Mouse (Mus musculus): ENCODE measurements around the gene Gm3250. TPM values are rescaled to one million over a fixed set of nuclear protein-coding genes. Genes with fewer than 3 reads are reported as not detected.
"Not testable (repeated sequence)": the region's sequence is repeated elsewhere in the genome, so short reads cannot be mapped to it uniquely, and the experiment has no call there.

The Gm3250 gene
- polyA plus RNA-seq (2014; fragmentation: Nextera tagmentation; extraction: Ambion mirVana), result not detected in 2 replicates

DNA sequence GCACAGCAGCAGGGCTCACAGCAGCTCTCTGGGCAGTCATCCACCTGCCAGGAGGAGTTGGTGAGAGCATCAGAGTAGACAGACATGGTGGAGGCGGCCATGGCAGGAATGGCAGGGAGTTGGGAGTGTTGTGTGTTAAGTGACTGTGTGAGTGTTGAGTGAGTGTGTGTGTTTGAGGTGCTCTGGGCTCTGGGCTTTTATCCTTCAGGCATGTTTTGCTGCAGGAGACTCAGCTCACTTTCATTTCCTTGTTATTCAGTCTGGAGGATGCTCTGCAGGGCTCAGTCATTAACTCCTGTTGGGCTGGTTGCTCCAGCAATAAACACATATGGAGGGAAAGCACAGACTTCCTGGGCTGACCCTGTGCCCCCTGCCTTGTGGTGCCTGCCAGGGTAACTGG lies at the start of gene Gm3250:
Gm3250 (minus strand) TSS at position 101 of the 400 bp plus-strand sequence.
- H3K36me3 ChIP-seq (replicated peaks; ENCODE audit: control insufficient read depth, insufficient read depth); H3K4me2 ChIP-seq (replicated peaks); H3K9me3 ChIP-seq (ENCODE audit: control insufficient read depth, low read length); ATAC-seq (ENCODE audit: low FRiP score); H3K4me1 ChIP-seq (replicated peaks; ENCODE audit: control insufficient read depth, insufficient read depth, low read length); H3K9ac ChIP-seq; H3K4me3 ChIP-seq (replicated peaks; ENCODE audit: low read length); H3K27ac ChIP-seq; DNase-seq (ENCODE audit: low spot score); H3K27me3 ChIP-seq (ENCODE audit: control insufficient read depth, insufficient read depth, low read length): not testable (repeated sequence)
- WGBS, result no CpG with 5 or more reads among the region's 1 CpGs

DNA sequence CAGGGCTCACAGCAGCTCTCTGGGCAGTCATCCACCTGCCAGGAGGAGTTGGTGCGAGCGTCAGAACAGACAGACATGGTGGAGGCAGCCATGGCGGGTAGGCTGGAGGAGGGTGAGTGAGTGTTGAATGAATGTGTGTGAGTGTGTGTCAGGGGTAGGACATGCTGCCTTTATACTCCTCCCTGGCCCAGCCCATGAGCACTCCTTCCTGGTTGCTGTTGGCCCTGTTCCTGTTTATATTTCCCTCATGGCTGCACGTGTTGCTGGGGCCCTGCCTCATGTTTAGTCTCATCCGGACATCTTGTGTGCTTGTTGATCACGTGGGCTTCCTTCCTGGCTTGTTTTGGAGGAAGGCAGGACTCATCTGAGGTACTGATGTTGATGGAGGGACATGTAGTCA lies 44.6 kb upstream of the Gm3250 start, which contains the start of gene Krtap10-4:
Krtap10-4 (minus strand) TSS at position 145 of the 400 bp plus-strand sequence.
- no peak for ATAC-seq (ENCODE audit: low FRiP score)
- H3K27ac ChIP-seq, result no peak within 1 kb of the TSS

DNA sequence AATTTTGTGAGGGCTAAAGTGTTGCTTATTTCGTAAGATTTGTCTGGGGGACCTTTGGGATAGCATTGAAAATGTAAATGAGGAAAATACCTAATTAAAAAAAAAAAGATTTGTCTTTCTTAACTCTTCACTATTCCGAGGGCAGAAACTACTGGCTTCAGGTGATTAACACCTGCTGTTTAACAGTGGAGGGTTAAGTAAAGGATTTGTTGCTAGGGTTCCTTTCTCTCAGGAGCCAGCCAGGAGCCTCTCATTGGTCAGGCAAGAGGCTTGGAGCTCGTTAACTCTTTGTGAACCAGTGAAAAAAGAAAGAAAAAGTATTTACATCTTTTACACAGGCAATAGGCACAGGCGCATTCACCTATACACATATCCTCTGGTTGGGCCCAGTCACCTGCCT lies 36.9 kb upstream of the Gm3250 start:
- no peak overlapping the region for H3K27ac ChIP-seq
- ATAC-seq (ENCODE audit: low FRiP score), result no peak

More for the DNA sequence above, 44.6 kb upstream of the Gm3250 start, which contains the start of gene Krtap10-4:
- H3K4me2 ChIP-seq (replicated peaks), result no peak within 1 kb of the TSS
- no peak for DNase-seq (ENCODE audit: low spot score)
- 79% methylated on average over 6 of the region's 6 CpGs for WGBS
- H3K27me3 ChIP-seq (ENCODE audit: control insufficient read depth, insufficient read depth, low read length), result no peaks in the 10 kb centered on the region
- H3K9ac ChIP-seq, result no peak within 1 kb of the TSS
- no peak within 1 kb of the TSS for H3K4me3 ChIP-seq (replicated peaks; ENCODE audit: low read length)
- H3K4me1 ChIP-seq (replicated peaks; ENCODE audit: control insufficient read depth, insufficient read depth, low read length), result no peaks in the 10 kb centered on the region
- H3K9me3 ChIP-seq (ENCODE audit: control insufficient read depth, low read length), result 0 out of 2 replicates have a peak, but pooled peaks cover 5% of the 10 kb centered on the region
- H3K36me3 ChIP-seq (replicated peaks; ENCODE audit: control insufficient read depth, insufficient read depth), result no peaks in the 10 kb centered on the region

DNA sequence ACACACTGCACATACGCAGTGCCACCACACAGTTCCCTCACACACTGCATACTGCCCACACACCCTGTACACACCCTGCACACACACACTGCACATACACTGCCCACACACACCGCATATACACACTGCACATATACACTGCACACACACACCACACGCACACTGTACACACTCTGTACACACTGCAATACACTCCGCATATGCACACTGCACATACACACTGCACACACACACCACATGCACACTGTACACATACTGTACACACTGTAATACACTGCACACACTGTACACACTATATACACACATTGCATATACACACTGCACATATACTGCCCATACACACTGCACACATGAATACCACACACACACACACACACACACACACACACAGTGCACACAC lies 36.2 kb upstream of the Gm3250 start:
- Histone ChIP-seq H3K9me3 (ENCODE audit: control insufficient read depth, low read length) (0 out of 2 replicates have a peak, but pooled peaks cover 5% of the 10 kb centered on the region), H3K36me3 (replicated peaks; ENCODE audit: control insufficient read depth, insufficient read depth) (no peaks in the 10 kb centered on the region), H3K27ac (no peak overlapping the region), H3K9ac (no peak overlapping the region), H3K27me3 (ENCODE audit: control insufficient read depth, insufficient read depth, low read length) (no peaks in the 10 kb centered on the region), H3K4me1 (replicated peaks; ENCODE audit: control insufficient read depth, insufficient read depth, low read length) (no peaks in the 10 kb centered on the region), H3K4me2 (replicated peaks) (no peak overlapping the region), H3K4me3 (replicated peaks; ENCODE audit: low read length) (no peak overlapping the region)
- WGBS, result 100% methylated on average over 4 of the region's 4 CpGs
- DNase-seq (ENCODE audit: low spot score) (no peak), ATAC-seq (ENCODE audit: low FRiP score) (no peak)

More for the DNA sequence above, 36.9 kb upstream of the Gm3250 start:
- 45% methylated on average over 4 of the region's 4 CpGs for WGBS
- H3K36me3 ChIP-seq (replicated peaks; ENCODE audit: control insufficient read depth, insufficient read depth), result no peaks in the 10 kb centered on the region
- no peaks in the 10 kb centered on the region for H3K27me3 ChIP-seq (ENCODE audit: control insufficient read depth, insufficient read depth, low read length)
- 0 out of 2 replicates have a peak, but pooled peaks cover 5% of the 10 kb centered on the region for H3K9me3 ChIP-seq (ENCODE audit: control insufficient read depth, low read length)
- no peak overlapping the region for H3K4me3 ChIP-seq (replicated peaks; ENCODE audit: low read length)
- no peak overlapping the region for H3K9ac ChIP-seq
- no peak overlapping the region for H3K4me2 ChIP-seq (replicated peaks)
- H3K4me1 ChIP-seq (replicated peaks; ENCODE audit: control insufficient read depth, insufficient read depth, low read length), result no peaks in the 10 kb centered on the region
- DNase-seq (ENCODE audit: low spot score), result no peak

DNA sequence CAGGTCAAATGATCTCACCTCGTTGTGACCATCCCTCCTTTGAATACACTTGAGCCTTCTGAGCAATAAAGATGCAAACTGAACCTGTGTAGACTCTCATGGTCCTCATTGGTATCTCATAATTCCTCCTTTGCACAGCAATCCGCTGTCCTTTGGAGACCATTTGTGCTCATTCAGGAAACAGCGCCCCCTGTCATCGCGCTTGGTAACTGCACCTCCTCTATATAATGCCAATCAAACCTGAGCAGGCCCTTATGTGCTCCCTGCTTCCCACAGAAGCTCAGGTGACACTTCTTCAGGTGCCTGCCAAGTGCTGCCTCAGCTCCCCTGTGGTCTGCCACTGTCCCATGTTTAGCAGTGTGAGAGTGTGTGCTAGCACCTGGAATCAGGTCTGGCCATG lies 33.2 kb upstream of the Gm3250 start:
- Histone ChIP-seq H3K4me3 (replicated peaks; ENCODE audit: low read length) (no peak overlapping the region), H3K36me3 (replicated peaks; ENCODE audit: control insufficient read depth, insufficient read depth) (no peaks in the 10 kb centered on the region), H3K9ac (no peak overlapping the region), H3K4me1 (replicated peaks; ENCODE audit: control insufficient read depth, insufficient read depth, low read length) (no peaks in the 10 kb centered on the region), H3K27me3 (ENCODE audit: control insufficient read depth, insufficient read depth, low read length) (no peaks in the 10 kb centered on the region), H3K9me3 (ENCODE audit: control insufficient read depth, low read length) (no peaks in the 10 kb centered on the region), H3K27ac (no peak overlapping the region), H3K4me2 (replicated peaks) (no peak overlapping the region)
- no peak for ATAC-seq (ENCODE audit: low FRiP score)
- peak; percentile 34 for DNase-seq (ENCODE audit: low spot score)
- WGBS, result 25% methylated on average over 5 of the region's 5 CpGs

DNA sequence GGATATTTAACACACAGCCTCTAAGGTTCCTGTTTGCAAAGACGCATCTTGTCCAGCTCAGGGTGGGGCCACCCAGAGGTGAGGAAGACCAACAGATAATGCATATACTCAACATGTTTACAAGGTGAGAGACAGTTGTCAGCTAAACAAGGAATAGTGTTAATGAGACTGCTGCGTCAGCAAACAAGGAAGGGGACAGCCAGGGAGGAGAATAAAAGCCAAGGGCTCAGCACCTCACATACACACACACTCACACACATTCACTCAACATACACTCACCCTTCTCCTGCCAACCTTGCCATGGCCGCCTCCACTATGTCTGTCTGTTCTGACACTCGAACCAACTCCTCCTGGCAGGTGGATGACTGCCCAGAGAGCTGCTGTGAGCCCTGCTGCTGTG lies 32.0 kb upstream of the Gm3250 start, which contains the start of gene Gm2696:
Gm2696 (plus strand) TSS at position 301 of the 400 bp plus-strand sequence.
- Histone ChIP-seq H3K4me3 (replicated peaks; ENCODE audit: low read length) (no peak within 1 kb of the TSS), H3K36me3 (replicated peaks; ENCODE audit: control insufficient read depth, insufficient read depth) (no peaks in the 10 kb centered on the region), H3K9me3 (ENCODE audit: control insufficient read depth, low read length) (no peaks in the 10 kb centered on the region), H3K27me3 (ENCODE audit: control insufficient read depth, insufficient read depth, low read length) (no peaks in the 10 kb centered on the region), H3K4me2 (replicated peaks) (no peak within 1 kb of the TSS), H3K27ac (no peak within 1 kb of the TSS), H3K4me1 (replicated peaks; ENCODE audit: control insufficient read depth, insufficient read depth, low read length) (no peaks in the 10 kb centered on the region), H3K9ac (no peak within 1 kb of the TSS)
- 53% methylated on average over 4 of the region's 4 CpGs for WGBS
- ATAC-seq (ENCODE audit: low FRiP score) (no peak), DNase-seq (ENCODE audit: low spot score) (no peak)

DNA sequence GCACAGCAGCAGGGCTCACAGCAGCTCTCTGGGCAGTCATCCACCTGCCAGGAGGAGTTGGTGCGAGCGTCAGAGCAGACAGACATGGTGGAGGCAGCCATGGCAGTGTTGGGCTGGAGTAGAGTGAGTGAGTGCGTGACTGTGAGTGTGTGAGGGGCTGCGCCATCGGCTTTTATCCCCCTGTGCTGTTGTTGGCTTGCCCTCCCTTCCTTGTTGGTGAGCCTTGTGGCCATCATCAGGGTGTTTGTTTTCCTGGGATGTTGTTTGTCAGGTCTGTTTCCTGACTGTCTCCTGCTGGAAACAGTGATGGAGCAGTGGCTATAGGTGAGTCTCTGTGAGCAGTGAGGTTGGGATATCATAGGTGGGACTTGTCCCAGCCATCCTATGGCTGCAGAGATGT lies 29.4 kb upstream of the Gm3250 start, which contains the start of gene Gm9507:
Gm9507 (minus strand) TSS at position 101 of the 400 bp plus-strand sequence.
- Histone ChIP-seq H3K4me1 (replicated peaks; ENCODE audit: control insufficient read depth, insufficient read depth, low read length) (no peaks in the 10 kb centered on the region), H3K36me3 (replicated peaks; ENCODE audit: control insufficient read depth, insufficient read depth) (no peaks in the 10 kb centered on the region), H3K9me3 (ENCODE audit: control insufficient read depth, low read length) (no peaks in the 10 kb centered on the region), H3K4me2 (replicated peaks) (no peak within 1 kb of the TSS), H3K27ac (no peak within 1 kb of the TSS), H3K9ac (no peak within 1 kb of the TSS), H3K27me3 (ENCODE audit: control insufficient read depth, insufficient read depth, low read length) (no peaks in the 10 kb centered on the region), H3K4me3 (replicated peaks; ENCODE audit: low read length) (no peak within 1 kb of the TSS)
- DNase-seq (ENCODE audit: low spot score), result no peak
- 70% methylated on average over 5 of the region's 5 CpGs for WGBS
- no peak for ATAC-seq (ENCODE audit: low FRiP score)

DNA sequence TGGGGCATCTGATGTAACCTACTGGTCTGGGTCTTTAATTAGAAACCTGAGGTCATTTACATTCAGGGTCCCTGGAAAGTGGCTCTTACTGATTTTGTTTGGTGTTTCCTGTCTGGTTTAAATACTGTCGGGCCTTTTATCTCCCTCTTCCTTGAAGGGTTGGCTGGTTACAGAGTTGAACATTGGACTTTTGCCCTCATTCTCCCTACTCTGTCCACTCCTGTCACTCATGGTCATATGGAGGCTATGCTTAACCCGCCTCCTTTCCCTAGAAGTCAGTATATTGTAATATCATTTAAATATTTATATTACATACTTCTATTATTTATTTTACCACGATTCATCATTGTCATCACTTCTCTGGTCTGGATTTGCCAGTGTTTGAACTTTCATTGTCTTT lies 21.8 kb upstream of the Gm3250 start:
- H3K4me1 ChIP-seq (replicated peaks; ENCODE audit: control insufficient read depth, insufficient read depth, low read length), result no peaks in the 10 kb centered on the region
- no peak overlapping the region for H3K9ac ChIP-seq
- no peak for ATAC-seq (ENCODE audit: low FRiP score)
- no peaks in the 10 kb centered on the region for H3K9me3 ChIP-seq (ENCODE audit: control insufficient read depth, low read length)
- 88% methylated on average over 3 of the region's 3 CpGs for WGBS
- H3K4me3 ChIP-seq (replicated peaks; ENCODE audit: low read length), result no peak overlapping the region
- DNase-seq (ENCODE audit: low spot score), result no peak
- H3K4me2 ChIP-seq (replicated peaks), result no peak overlapping the region
- no peaks in the 10 kb centered on the region for H3K36me3 ChIP-seq (replicated peaks; ENCODE audit: control insufficient read depth, insufficient read depth)
- H3K27ac ChIP-seq, result no peak overlapping the region
- H3K27me3 ChIP-seq (ENCODE audit: control insufficient read depth, insufficient read depth, low read length), result no peaks in the 10 kb centered on the region

DNA sequence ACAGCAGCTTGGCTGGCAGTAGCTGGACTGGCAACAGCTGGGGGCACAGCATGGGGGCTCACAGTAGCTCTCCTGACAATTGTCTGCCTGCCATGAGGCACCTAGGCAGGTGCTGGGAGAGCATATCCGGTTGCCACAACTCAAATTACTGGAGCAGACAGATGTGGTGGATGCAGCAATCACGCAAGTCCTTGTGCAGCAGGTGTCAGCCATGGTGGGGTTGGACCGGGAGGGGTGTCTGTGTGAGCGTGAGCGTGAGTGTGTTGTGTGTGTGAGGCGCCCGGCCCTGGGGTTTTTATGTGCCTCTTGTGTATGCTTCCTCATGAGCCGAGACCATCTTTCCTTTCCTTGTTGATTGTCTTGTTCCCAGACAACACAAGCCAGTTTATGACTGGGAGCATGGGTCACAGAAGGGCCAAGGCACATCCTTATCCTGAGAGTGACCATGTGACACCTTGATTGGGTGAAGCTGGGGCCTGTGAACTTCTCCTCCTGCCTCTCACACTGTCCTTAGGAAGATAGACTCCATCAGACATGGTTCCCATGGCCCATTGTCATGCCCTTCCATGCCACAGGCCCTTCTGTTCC lies 16.7 kb upstream of the Gm3250 start, which contains the start of gene Gm19668:
Gm19668 (minus strand) TSS at position 213 of the 588 bp plus-strand sequence.
- no peaks in the 10 kb centered on the region for H3K9me3 ChIP-seq (ENCODE audit: control insufficient read depth, low read length)
- no peak for DNase-seq (ENCODE audit: low spot score)
- H3K36me3 ChIP-seq (replicated peaks; ENCODE audit: control insufficient read depth, insufficient read depth), result no peaks in the 10 kb centered on the region
- no peak within 1 kb of the TSS for H3K9ac ChIP-seq
- 59% methylated on average over 8 of the region's 8 CpGs for WGBS
- no peaks in the 10 kb centered on the region for H3K27me3 ChIP-seq (ENCODE audit: control insufficient read depth, insufficient read depth, low read length)
- H3K4me1 ChIP-seq (replicated peaks; ENCODE audit: control insufficient read depth, insufficient read depth, low read length), result no peaks in the 10 kb centered on the region
- ATAC-seq (ENCODE audit: low FRiP score), result no peak
- H3K27ac ChIP-seq, result no peak within 1 kb of the TSS
- no peak within 1 kb of the TSS for H3K4me2 ChIP-seq (replicated peaks)
- no peak within 1 kb of the TSS for H3K4me3 ChIP-seq (replicated peaks; ENCODE audit: low read length)

Measured in hindbrain, embryonic 14.5 days (tissue).